Mouse (Mus musculus) liver, embryonic 12.5 days (tissue): ENCODE results near the gene Rora. TPM values are rescaled to one million over a fixed set of nuclear protein-coding genes. Genes with fewer than 3 reads are reported as not detected.

Experiments used
- ATAC-seq: fragments of 200-750 bp; cut with Nextera tagmentation; 2 replicates; pipeline ENCODE4 v1.8.0; 2017; ENCODE audit warnings: moderate number of reproducible peaks, mild to moderate bottlenecking, moderate library complexity
- H3K27ac ChIP-seq: fragments of 300-500 bp; sonication (generic); 2 replicates; pipeline ENCODE4 v1.5.1; 2016; ENCODE audit warnings: mild to moderate bottlenecking
- H3K27me3 ChIP-seq: fragments of 300-500 bp; sonication (generic); replicated peaks from 2 replicates; pipeline ENCODE4 v1.6.1; 2016; ENCODE audit warnings: mild to moderate bottlenecking, moderate library complexity
- H3K36me3 ChIP-seq: fragments of 300-500 bp; sonication (generic); 2 replicates; pipeline ENCODE4 v1.6.1; 2016; ENCODE audit warnings: mild to moderate bottlenecking, moderate library complexity
- H3K4me1 ChIP-seq: fragments of 300-500 bp; sonication (generic); 2 replicates; pipeline ENCODE4 v1.6.1; 2016
- H3K4me2 ChIP-seq: fragments of 300-500 bp; sonication (generic); 2 replicates; pipeline ENCODE4 v1.6.1; 2016; ENCODE audit warnings: mild to moderate bottlenecking, moderate library complexity
- H3K4me3 ChIP-seq: fragments of 300-500 bp; sonication (generic); 2 replicates; pipeline ENCODE4 v1.5.1; 2016; ENCODE audit warnings: mild to moderate bottlenecking, moderate library complexity
- H3K9ac ChIP-seq: fragments of 300-500 bp; sonication (generic); 2 replicates; pipeline ENCODE4 v1.6.1; 2016; ENCODE audit warnings: mild to moderate bottlenecking, moderate library complexity
- H3K9me3 ChIP-seq: fragments of 300-500 bp; sonication (generic); replicated peaks from 2 replicates; pipeline ENCODE4 v1.6.1; 2016; ENCODE audit warnings: mild to moderate bottlenecking, moderate library complexity
- WGBS: fragments of 180-500 bp; shearing (Covaris S2); methylation state at CpG from one replicate; pipeline ENCODE4 v1.1.7; 2016; ENCODE audit not compliant: insufficient replicate concordance; 5-methylcytosine and 5-hydroxymethylcytosine counted together
- polyA plus RNA-seq: library from polyadenylated mRNA; unstranded; fragments of >200 nt; fragmentation: Nextera tagmentation; extraction: Ambion mirVana; gene quantifications from 2 replicates; pipeline ENCODE4 v1.2.1, GENCODE M21; 2016

Rora gene
- polyA plus RNA-seq, 1 experiment from 2014 or later = 2.4 TPM

DNA sequence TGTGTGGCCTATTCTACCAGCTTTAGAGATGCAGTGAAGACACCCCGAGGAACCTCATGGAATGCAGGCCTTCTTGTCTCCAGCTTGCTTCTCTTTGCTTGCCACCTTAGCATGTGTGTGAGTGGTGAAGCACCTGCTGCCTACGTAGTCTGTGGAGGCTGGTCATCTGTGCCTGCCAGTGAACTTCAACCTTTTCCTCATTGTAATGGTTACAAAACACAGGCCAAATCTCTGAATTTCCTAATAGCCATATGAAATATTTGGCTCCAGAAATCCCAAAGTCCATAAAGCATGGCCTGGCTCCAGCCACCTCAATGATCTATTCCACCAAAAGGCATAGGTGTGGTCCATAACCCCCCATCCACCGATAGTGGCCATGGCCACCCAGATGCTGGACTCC lies 631.4 kb downstream of the Rora start:
- H3K27ac ChIP-seq = no peak overlapping the region
- H3K9me3 ChIP-seq = no peaks in the 10 kb centered on the region
- H3K4me3 ChIP-seq = no peak overlapping the region
- WGBS = 72% methylated on average over 3 of the region's 3 CpGs
- peaks cover 23% of the 10 kb centered on the region for H3K27me3 ChIP-seq
- ATAC-seq = no peak
- H3K4me1 ChIP-seq = no peaks in the 10 kb centered on the region
- no peaks in the 10 kb centered on the region for H3K36me3 ChIP-seq
- H3K4me2 ChIP-seq = no peak overlapping the region
- H3K9ac ChIP-seq = no peak overlapping the region

DNA sequence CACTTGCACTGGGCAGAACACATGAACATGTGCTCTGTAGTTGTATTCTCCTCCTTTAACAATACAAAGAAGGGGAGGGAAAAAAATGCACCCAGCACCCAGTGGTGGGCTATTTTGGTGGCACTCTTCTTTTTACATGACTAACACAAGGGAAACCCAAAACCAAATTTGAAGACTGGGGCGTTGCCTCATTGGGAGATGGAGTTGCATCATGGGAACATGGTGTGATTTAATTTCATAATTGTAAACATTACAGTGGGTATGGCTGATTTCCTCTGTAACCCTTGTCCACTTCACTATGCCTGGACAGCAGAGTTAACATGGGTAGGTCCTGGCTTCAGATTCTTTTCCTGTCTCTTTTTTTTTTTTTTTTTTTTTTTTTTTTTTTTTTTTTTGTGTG lies 634.5 kb downstream of the Rora start:
- Histone ChIP-seq H3K27ac (no peak overlapping the region), H3K36me3 (no peaks in the 10 kb centered on the region), H3K4me2 (no peak overlapping the region), H3K4me1 (peaks cover 6% of the 10 kb centered on the region), H3K27me3 (peaks cover 53% of the 10 kb centered on the region), H3K9ac (no peak overlapping the region), H3K4me3 (no peak overlapping the region), H3K9me3 (no peaks in the 10 kb centered on the region)
- ATAC-seq = no peak
- 42% methylated on average over 1 of the region's 1 CpGs for WGBS

DNA sequence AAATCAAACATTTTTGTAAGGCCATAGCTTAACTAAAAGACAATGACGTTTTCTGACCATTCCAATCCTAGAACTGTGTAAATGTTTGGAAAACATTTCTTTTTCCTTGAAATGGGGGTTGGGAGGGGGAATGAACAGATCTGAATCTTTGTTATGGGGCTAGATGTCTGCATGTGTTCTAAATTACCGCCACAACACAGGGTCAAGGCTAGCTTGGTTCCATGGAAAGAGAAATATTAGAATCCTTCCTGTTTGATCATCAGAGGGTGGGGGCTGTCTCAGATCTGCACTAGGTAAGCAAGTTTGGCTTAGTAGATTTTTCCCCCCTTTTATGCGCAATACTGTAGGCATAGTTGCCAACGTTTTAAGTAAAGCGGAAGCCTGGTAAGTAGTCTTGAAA lies 635.0 kb downstream of the Rora start:
- WGBS = 40% methylated on average over 5 of the region's 5 CpGs
- Histone ChIP-seq H3K9me3 (no peaks in the 10 kb centered on the region), H3K27me3 (peaks cover 58% of the 10 kb centered on the region), H3K36me3 (no peaks in the 10 kb centered on the region), H3K4me1 (peaks cover 6% of the 10 kb centered on the region), H3K4me2 (no peak overlapping the region), H3K27ac (no peak overlapping the region), H3K4me3 (no peak overlapping the region), H3K9ac (no peak overlapping the region)
- no peak for ATAC-seq

DNA sequence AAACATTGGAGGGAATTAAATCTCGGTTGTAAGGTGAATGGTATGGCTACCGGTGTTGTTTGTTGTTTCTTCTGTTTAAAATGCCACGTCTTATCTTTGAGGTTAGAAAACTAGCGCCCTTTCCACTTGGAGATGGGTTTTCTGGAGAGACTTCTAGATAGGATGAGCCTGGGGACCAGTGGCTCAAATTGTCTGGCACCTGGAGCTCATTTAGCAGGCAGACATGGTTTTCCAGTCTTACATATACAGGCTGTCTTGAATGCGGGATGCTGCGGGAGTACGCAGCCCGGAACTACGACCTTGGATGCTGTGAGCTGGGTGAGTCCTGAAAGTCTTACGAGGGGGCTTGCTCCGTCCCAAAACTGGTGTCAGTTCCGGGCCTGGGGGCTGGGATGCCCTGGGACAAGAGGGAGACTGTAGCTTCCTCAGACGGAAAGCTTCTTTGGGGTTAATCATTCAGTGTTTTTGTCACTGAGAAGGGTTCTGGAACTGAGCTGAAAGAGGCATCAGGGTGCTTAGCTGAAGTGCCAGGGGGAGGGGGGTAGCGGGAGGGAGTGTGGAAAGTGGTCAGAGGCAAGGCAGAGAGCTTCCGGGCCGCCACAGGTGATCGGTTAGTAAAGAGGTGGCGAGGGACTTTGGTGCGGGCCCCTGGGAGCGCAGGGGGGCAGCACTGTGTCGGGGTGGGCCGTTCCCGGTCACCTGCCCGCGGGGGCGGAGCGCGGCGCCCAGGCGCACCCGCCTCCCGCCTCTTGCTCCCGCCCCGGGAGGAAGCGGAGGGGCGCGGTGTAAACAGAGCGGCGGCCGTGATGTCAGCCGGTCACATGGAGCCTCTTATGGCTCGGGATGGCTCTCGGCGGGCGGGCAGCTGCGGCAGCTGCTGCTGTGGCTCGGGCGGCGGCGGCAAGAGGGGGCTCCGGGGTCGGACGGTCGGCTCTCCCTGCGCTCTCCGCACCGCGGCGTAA lies 635.8 kb downstream of the Rora start:
- Histone ChIP-seq H3K4me1 (peaks cover 6% of the 10 kb centered on the region), H3K27ac (peak overlapping the region; percentile 36; the same call in 1 of the 2 replicates), H3K27me3 (peaks cover 62% of the 10 kb centered on the region), H3K4me3 (peak overlapping the region; percentile 62), H3K9me3 (no peaks in the 10 kb centered on the region), H3K36me3 (no peaks in the 10 kb centered on the region), H3K9ac (peak overlapping the region; percentile 55; the same call in 1 of the 2 replicates), H3K4me2 (peak overlapping the region; percentile 82)
- ATAC-seq = peak; percentile 85
- 2% methylated on average over 59 of the region's 59 CpGs for WGBS

DNA sequence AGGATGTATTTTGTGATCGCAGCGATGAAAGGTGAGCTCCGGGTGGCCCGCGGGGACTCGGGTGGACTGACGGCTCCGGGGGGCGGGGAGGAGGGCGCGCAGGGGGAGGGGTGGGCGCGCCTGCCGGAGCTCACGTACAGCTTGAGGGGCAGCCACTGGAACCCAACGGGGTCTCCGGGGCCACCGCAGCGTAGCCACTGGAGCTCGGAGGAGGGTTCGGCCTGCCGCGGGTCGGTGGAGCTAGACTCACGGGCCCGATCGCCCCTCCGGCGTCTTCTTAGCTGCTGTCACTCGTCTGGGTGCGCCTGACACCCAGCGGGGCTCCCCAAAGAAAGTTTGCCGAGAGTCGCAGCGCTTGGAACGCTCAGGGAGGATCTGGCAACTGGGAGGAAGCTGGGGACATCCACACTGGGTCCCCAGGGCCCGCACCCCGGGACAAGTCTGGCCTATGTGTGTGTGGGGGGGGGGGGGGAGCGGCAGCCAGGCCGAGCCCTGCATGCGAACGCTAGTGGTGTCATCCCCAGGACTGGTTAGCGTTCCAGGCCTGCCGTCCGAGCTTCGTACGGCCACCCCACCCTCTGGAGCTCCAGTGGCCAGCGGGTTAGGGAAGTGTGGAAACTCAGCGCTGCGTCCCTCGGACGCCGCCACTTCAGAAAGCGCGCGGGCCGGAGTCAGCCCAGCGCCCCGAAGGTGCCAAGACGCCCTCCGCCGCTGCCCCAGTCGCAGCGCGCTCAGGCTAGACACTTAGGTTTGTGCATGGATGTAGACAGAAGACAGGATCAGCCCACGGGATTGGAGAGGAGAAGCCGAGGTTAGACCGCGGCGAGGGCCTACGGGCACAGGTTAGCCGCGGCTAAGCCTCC lies 636.7 kb downstream of the Rora start:
- peak overlapping the region; percentile 55 for H3K9ac ChIP-seq
- H3K27me3 ChIP-seq = peaks cover 67% of the 10 kb centered on the region
- no peaks in the 10 kb centered on the region for H3K36me3 ChIP-seq
- ATAC-seq = peak; percentile 48
- H3K27ac ChIP-seq = peak overlapping the region; percentile 36
- H3K4me2 ChIP-seq = peak overlapping the region; percentile 82
- peak overlapping the region; percentile 62 for H3K4me3 ChIP-seq
- WGBS = under 1% methylated on average over 67 of the region's 73 CpGs
- peaks cover 6% of the 10 kb centered on the region for H3K4me1 ChIP-seq
- no peaks in the 10 kb centered on the region for H3K9me3 ChIP-seq

DNA sequence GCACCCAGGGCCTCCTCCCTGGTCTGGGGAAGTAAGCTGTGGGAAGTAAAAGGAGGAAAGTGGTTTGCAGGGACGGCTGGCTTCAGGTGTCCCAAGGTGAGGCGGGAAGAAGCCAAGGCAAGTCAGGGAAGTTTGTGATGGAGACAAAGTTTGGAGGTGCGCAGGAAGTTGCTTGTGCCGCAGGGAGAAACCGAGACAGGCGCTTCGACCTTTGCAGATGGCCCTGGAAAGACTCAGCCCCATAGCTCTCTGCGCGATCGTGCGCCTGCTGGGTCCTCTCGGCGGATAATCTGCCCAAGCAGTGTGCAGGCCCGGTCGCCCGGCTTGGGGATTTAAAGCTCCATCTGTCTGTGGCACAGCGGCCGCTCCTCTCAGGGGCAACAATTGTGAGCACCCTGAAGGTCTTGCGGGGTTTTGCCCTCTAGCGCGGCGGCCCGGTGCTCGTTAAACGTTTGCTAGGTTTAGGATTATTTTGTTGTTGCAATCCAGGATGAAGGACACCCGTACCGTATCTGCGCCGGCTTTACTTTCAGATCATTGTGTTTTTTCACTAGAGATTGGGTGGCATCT lies 637.4 kb downstream of the Rora start:
- WGBS = 3% methylated on average over 29 of the region's 29 CpGs
- Histone ChIP-seq H3K9ac (peak overlapping the region; percentile 55), H3K4me3 (peak overlapping the region; percentile 62), H3K4me1 (peaks cover 6% of the 10 kb centered on the region), H3K27ac (0 out of 2 replicates have a peak overlapping the region, but pooled peaks have one; percentile 36), H3K4me2 (peak overlapping the region; percentile 82), H3K27me3 (peaks cover 67% of the 10 kb centered on the region), H3K9me3 (no peaks in the 10 kb centered on the region), H3K36me3 (no peaks in the 10 kb centered on the region)
- no peak for ATAC-seq

DNA sequence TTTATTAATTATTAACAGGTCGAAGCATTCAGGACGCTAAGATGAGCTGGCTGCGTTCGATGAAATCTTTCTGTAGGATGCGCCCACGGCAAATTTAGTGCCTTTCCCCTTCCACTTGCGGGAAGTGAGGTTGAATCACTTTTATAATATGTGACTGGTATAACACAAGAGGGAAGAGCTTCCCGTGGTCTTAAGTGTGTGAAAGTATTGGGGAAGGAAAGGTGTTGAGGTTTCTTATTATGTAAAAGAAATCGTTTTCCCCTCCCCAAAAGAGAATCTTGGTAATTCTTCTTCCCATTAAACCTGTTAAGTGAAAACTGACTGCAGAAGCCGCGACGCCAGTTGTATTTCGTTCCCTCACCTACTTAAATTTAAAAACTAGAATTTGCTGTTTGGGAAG lies 637.9 kb downstream of the Rora start:
- no peak for ATAC-seq
- H3K9me3 ChIP-seq = no peaks in the 10 kb centered on the region
- peaks cover 67% of the 10 kb centered on the region for H3K27me3 ChIP-seq
- no peak overlapping the region for H3K9ac ChIP-seq
- 14% methylated on average over 13 of the region's 13 CpGs for WGBS
- H3K36me3 ChIP-seq = no peaks in the 10 kb centered on the region
- peak overlapping the region; percentile 82 for H3K4me2 ChIP-seq
- H3K4me1 ChIP-seq = peaks cover 6% of the 10 kb centered on the region
- H3K27ac ChIP-seq = no peak overlapping the region
- H3K4me3 ChIP-seq = peak overlapping the region; percentile 62

DNA sequence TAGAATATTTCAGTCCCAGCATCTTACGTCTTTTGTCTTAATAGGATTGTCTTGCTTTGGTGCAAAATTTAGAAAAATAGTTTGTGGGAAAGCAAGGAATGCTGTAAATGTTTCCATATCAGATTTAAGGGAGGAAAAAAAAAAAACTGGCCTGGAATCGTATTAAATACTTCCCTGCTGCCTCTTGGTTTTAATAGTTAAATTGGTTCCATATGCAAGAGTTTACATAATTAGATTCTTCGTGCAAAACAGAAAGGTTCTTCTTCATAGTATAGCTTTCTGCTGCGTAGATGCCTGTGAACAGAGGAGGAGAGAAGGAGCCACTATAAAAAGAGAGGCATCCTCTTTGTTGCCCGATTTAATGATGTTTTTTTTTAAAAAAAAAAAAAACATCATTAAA lies 638.8 kb downstream of the Rora start:
- Histone ChIP-seq H3K27ac (no peak overlapping the region), H3K4me3 (no peak overlapping the region), H3K9me3 (no peaks in the 10 kb centered on the region), H3K4me2 (no peak overlapping the region), H3K9ac (no peak overlapping the region), H3K27me3 (peaks cover 67% of the 10 kb centered on the region), H3K36me3 (no peaks in the 10 kb centered on the region), H3K4me1 (peaks cover 6% of the 10 kb centered on the region)
- ATAC-seq = no peak
- WGBS = 54% methylated on average over 5 of the region's 5 CpGs

DNA sequence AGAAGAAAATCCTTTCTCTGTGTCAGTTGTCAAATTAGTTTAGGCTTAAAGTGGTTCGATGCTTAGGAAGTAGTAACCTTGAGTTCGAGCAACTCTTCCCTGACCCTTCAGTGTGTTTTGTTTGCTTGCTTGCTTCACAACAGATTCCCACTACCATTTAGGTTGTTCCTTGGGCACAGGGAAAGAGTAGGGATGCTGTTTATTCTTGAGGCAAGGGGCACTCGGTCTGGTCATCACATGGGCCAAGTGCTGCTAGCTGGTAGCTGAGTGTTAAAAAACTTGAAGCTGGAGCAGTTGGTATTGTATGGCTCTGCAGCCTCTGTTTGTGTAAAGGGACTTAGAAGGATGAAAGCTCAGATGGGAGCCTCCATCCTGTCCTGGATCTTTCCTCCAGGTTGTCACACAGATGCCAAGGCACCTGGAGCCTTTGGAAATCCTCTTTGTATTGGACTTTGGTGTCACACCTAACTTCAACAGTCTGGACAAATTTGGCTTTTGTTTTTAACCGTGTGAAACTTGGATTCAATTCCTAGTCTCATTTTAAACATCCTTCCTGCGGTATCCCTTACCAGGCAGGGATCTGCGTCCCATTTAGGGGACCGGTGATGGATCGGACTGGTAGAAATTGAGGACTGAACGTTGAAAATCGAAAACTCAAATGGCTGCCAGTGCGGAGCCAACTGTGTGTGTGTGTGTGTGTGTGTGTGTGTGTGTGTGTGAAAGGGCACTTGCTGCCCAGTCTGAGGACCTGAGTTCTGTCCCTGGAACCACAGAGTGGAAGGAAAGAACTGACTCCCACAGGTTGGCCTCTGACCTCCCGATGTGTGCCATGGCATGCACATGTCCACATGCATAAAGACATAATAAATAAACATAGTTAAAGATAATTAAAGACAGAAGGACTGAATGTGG lies 639.4 kb downstream of the Rora start:
- no peaks in the 10 kb centered on the region for H3K36me3 ChIP-seq
- no peak for ATAC-seq
- H3K4me3 ChIP-seq = no peak overlapping the region
- H3K27me3 ChIP-seq = peaks cover 62% of the 10 kb centered on the region
- H3K9ac ChIP-seq = no peak overlapping the region
- H3K27ac ChIP-seq = no peak overlapping the region
- peaks cover 6% of the 10 kb centered on the region for H3K4me1 ChIP-seq
- WGBS = 72% methylated on average over 12 of the region's 12 CpGs
- H3K4me2 ChIP-seq = no peak overlapping the region
- no peaks in the 10 kb centered on the region for H3K9me3 ChIP-seq

DNA sequence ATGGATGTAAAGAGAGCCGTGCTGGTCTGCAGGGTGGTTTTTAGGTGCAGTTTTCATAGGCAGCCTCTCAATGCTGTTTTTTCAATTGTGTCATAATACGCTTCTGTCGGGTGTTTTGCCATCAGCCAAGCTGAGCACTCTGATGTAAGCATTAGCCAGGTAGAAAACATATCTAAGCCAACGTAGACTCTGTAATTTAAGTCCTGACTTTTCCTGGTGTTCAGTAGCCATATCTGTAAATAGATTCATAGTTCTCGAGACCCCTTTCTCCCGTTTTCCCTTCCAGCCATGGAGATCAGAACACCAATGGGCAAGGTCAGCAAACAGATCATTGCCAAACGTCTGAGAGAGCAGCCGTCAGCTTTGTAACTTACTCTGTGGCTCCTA lies 640.1 kb downstream of the Rora start:
- Histone ChIP-seq H3K9me3 (no peaks in the 10 kb centered on the region), H3K9ac (no peak overlapping the region), H3K4me2 (no peak overlapping the region), H3K27ac (no peak overlapping the region), H3K4me1 (peaks cover 6% of the 10 kb centered on the region), H3K27me3 (peaks cover 58% of the 10 kb centered on the region), H3K4me3 (no peak overlapping the region), H3K36me3 (no peaks in the 10 kb centered on the region)
- no peak for ATAC-seq
- 63% methylated on average over 8 of the region's 8 CpGs for WGBS

DNA sequence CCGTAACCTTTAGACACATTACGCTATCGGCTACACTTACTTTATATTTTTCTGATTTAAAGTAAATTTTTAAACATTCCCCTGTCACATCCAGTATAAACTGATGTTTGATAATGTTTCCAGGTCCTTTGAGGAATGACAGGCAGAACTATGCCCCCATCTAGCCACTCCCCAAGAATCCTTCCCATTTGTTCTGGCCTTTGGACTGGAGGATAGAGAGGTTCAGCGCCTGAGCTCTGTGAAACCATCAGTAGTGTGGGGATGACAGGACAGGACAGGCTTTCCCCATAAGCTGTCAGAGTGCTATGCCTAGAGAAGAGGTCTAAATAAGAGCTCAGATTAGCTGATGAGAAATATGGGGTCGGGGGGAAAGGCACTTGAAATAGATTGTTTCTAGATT lies 640.8 kb downstream of the Rora start:
- H3K9me3 ChIP-seq = no peaks in the 10 kb centered on the region
- H3K27ac ChIP-seq = no peak overlapping the region
- H3K27me3 ChIP-seq = peaks cover 50% of the 10 kb centered on the region
- peaks cover 6% of the 10 kb centered on the region for H3K4me1 ChIP-seq
- no peaks in the 10 kb centered on the region for H3K36me3 ChIP-seq
- H3K4me3 ChIP-seq = no peak overlapping the region
- no peak for ATAC-seq
- WGBS = 68% methylated on average over 5 of the region's 5 CpGs
- no peak overlapping the region for H3K9ac ChIP-seq
- no peak overlapping the region for H3K4me2 ChIP-seq
